Mouse (Mus musculus) megakaryocyte, embryonic 14.5 days (primary cell): ENCODE results near the gene Metap2. TPM values are rescaled to one million over a fixed set of nuclear protein-coding genes. Genes with fewer than 3 reads are reported as not detected.

Experiments
- H3K27me3 ChIP-seq: replicated peaks from 2 replicates; pipeline ENCODE3; 2012; ENCODE audit warnings: inconsistent platforms
- H3K36me3 ChIP-seq: replicated peaks from 2 replicates; pipeline ENCODE3; 2012; ENCODE audit warnings: low read length, inconsistent platforms, mixed read lengths
- H3K4me1 ChIP-seq: 2 replicates; pipeline ENCODE4 v1.6.1; 2012; ENCODE audit warnings: inconsistent platforms
- H3K4me3 ChIP-seq: replicated peaks from 2 replicates; pipeline ENCODE3; 2012; ENCODE audit warnings: moderate library complexity, mild to moderate bottlenecking, inconsistent platforms
- H3K9me3 ChIP-seq: 2 replicates; pipeline ENCODE4 v1.6.1; 2012; ENCODE audit warnings: inconsistent platforms
- FLI1 ChIP-seq: IDR thresholded peaks from 2 replicates; pipeline ENCODE4 v1.6.1; 2012; ENCODE audit warnings: low read length, inconsistent platforms, mixed read lengths
- GATA1 ChIP-seq: IDR thresholded peaks from 3 replicates; pipeline ENCODE4 v1.6.1; 2012; ENCODE audit warnings: mixed read lengths, low read length, inconsistent platforms, borderline replicate concordance
- polyA plus RNA-seq: library from polyadenylated mRNA; stranded (reverse); fragments of >175 nt; gene quantifications from 2 replicates; pipeline ENCODE4 v1.2.3, GENCODE M21; 2012; ENCODE audit warnings: low replicate concordance; ENCODE audit not compliant: insufficient read depth

The Metap2 gene
- polyA plus RNA-seq, 1 experiment: 494 TPM

DNA sequence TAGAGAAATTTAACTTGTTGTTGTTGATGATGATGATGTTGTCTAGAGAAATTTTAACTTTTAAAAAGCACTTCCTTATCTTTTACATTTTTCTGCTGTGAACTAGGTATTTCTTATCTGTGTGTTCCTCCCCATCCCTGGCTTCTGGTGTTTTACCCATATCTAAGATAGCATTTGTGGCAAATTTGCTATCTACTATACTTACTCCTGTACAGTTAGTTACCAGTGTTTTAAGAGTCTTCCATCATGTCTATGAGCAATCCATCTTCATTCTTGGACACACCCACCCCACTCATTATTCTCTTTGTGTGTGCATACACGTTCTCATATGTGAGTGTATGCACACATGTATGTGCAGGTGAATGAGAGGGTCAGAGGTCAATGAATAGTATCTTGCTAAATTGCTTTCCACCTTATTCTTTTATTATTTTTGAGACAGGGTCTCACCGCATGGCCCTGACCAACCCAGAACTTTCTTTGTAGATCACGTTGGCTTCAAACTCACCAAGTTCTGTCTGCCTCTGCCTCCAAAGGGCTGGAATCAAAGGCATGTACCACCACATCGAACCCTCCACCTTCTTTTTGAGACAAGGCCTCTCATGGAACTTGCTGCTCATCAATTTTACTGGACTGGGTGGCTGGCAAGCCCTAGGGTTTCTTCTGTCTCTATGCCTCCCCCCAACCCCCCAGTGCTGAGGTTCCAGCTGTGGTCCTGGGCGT is 15.4 kb upstream of the Metap2 start:
- no peaks in the 10 kb centered on the region for H3K9me3 ChIP-seq

DNA sequence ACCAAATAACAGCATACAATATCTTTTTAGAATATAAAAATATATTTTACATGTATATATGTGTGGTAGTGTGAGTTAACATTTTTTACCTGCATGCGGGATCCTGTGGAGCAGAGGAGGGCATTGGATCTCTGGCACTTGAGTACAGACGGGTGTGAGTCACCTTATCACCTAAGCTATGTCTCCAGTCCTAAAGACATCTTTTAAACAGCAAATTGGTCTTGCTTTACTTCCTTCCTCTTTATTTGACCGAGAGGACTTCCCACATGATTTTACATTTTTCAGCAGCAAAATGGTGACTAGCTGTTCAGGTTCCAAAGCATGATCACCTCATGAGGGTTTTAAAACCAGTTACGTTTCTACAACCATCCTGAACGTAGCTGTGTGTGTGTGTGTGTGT is 14.4 kb upstream of the Metap2 start:
- Histone ChIP-seq H3K36me3 (no peaks in the 10 kb centered on the region), H3K4me3 (no peak overlapping the region), H3K27me3 (no peaks in the 10 kb centered on the region), H3K4me1 (peaks cover 20% of the 10 kb centered on the region), H3K9me3 (no peaks in the 10 kb centered on the region)
- TF ChIP-seq FLI1 (no peak), GATA1 (no peak)

More for the DNA sequence above, 15.4 kb upstream of the Metap2 start:
- no peaks in the 10 kb centered on the region for H3K27me3 ChIP-seq
- H3K4me3 ChIP-seq: no peak overlapping the region
- peaks cover 20% of the 10 kb centered on the region for H3K4me1 ChIP-seq
- H3K36me3 ChIP-seq: no peaks in the 10 kb centered on the region
- TF ChIP-seq FLI1 (no peak), GATA1 (no peak)

- H3K4me3 ChIP-seq: no peak overlapping the region
- H3K4me1 ChIP-seq: peaks cover 16% of the 10 kb centered on the region
- no peaks in the 10 kb centered on the region for H3K9me3 ChIP-seq
- no peaks in the 10 kb centered on the region for H3K36me3 ChIP-seq
- no peaks in the 10 kb centered on the region for H3K27me3 ChIP-seq
- TF ChIP-seq GATA1 (no peak), FLI1 (no peak)
Measured at GRCm38 (mm10) chr10:93909811-93910446, 13.0 kb upstream of the Metap2 start.

GRCm38 (mm10) chr10:93909015-93909414 is 12.1 kb upstream of the Metap2 start:
- Histone ChIP-seq H3K36me3 (no peaks in the 10 kb centered on the region), H3K9me3 (peaks cover 4% of the 10 kb centered on the region), H3K27me3 (no peaks in the 10 kb centered on the region), H3K4me3 (no peak overlapping the region), H3K4me1 (peaks cover 16% of the 10 kb centered on the region)
- no peak for TF ChIP-seq FLI1
- no peak for TF ChIP-seq GATA1

- peaks cover 16% of the 10 kb centered on the region for H3K4me1 ChIP-seq
- H3K27me3 ChIP-seq: no peaks in the 10 kb centered on the region
- H3K9me3 ChIP-seq: peaks cover 4% of the 10 kb centered on the region
- H3K4me3 ChIP-seq: no peak overlapping the region
- TF ChIP-seq GATA1 (no peak), FLI1 (no peak)
- no peaks in the 10 kb centered on the region for H3K36me3 ChIP-seq
Measured at GRCm38 (mm10) chr10:93908540-93908939, 11.6 kb upstream of the Metap2 start.

DNA sequence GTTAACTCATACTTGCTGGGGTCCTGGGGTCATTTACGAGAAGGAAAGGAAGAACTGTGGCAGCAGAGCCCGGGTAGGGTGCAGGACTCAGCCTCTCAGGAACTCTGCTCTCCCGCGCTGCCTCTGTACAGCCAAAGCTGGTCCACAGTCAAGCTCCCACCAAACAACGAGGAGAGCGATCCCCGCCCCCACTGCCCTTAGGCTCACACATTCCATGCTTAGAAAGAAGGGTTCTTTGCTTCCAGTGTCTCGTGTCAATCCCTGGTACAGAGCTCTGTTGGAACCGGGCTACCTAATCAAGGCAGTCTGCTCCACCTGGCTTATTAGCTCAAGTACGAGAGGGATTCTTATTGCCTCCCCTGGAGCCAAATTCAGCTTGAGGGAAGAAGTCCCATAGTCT is 10.5 kb upstream of the Metap2 start:
- no peak for TF ChIP-seq FLI1
- TF ChIP-seq GATA1: no peak

GRCm38 (mm10) chr10:93899907-93900306 is 3.0 kb upstream of the Metap2 start:
- no peaks in the 10 kb centered on the region for H3K36me3 ChIP-seq
- no peaks in the 10 kb centered on the region for H3K27me3 ChIP-seq
- H3K4me3 ChIP-seq: no peak overlapping the region
- peaks cover 7% of the 10 kb centered on the region for H3K9me3 ChIP-seq
- no peaks in the 10 kb centered on the region for H3K4me1 ChIP-seq
- TF ChIP-seq FLI1: no peak
- no peak for TF ChIP-seq GATA1

More for the DNA sequence above, 10.5 kb upstream of the Metap2 start:
- H3K4me1 ChIP-seq: peaks cover 8% of the 10 kb centered on the region
- H3K36me3 ChIP-seq: no peaks in the 10 kb centered on the region
- no peaks in the 10 kb centered on the region for H3K27me3 ChIP-seq
- H3K4me3 ChIP-seq: no peak overlapping the region
- H3K9me3 ChIP-seq: peaks cover 6% of the 10 kb centered on the region

DNA sequence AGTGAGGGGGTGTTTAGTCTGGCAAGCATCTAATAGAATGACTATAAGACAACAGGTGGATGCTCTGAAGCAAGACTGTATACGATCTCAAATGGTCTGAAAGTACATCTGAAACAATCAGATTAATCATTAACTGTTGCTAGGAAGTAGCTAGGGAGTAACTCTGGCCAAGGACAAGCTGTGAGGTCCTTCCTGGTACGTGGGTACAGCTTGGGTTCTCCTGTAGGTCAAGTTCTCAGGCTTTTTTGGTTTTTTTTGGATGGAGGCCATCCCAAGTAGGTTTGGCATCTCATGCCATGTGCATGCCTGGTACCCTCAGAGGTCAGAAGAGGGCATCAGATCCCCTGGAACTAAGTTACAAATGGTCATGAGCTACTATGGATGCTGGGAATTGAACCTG is 2.4 kb upstream of the Metap2 start:
- TF ChIP-seq FLI1: no peak
- no peak for TF ChIP-seq GATA1
- H3K4me3 ChIP-seq: no peak overlapping the region
- peaks cover 5% of the 10 kb centered on the region for H3K9me3 ChIP-seq
- H3K27me3 ChIP-seq: no peaks in the 10 kb centered on the region
- H3K4me1 ChIP-seq: no peaks in the 10 kb centered on the region
- no peaks in the 10 kb centered on the region for H3K36me3 ChIP-seq

DNA sequence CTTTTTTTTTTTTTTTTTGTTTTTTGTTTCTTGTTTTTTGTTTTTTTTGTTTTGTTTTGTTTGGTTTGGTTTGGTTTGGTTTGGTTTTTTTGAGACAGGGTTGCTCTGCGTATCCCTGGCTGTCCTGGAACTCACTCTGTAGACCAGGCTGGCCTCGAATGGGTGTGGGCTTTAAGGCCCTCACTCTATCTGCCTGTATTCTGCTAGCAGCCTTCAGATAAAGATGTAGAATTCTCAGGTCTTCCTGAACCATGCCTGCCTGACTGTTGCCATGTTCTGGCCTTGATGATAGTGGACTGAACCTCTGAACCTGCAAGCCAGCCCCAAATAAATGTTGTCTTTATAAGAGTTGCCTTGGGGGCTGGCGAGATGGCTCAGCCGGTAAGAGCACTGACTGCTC is 4.3 kb downstream of the Metap2 start:
- TF ChIP-seq GATA1: no peak
- TF ChIP-seq FLI1: no peak
- no peak overlapping the region for H3K4me3 ChIP-seq
- no peaks in the 10 kb centered on the region for H3K9me3 ChIP-seq
- H3K27me3 ChIP-seq: no peaks in the 10 kb centered on the region
- H3K4me1 ChIP-seq: peaks cover 21% of the 10 kb centered on the region
- no peaks in the 10 kb centered on the region for H3K36me3 ChIP-seq

GRCm38 (mm10) chr10:93891031-93891430 is 5.9 kb downstream of the Metap2 start:
- no peaks in the 10 kb centered on the region for H3K9me3 ChIP-seq
- no peaks in the 10 kb centered on the region for H3K27me3 ChIP-seq
- peaks cover 11% of the 10 kb centered on the region for H3K36me3 ChIP-seq
- TF ChIP-seq GATA1 (no peak), FLI1 (no peak)
- peaks cover 27% of the 10 kb centered on the region for H3K4me1 ChIP-seq
- H3K4me3 ChIP-seq: no peak overlapping the region
